Mouse (Mus musculus) G1E (cell line): ENCODE data around the gene Tenm2. TPM values are rescaled to one million over a fixed set of nuclear protein-coding genes. Genes with fewer than 3 reads are reported as not detected.

Source experiments
- ATAC-seq: 2 replicates; pipeline ENCODE4 v1.8.0; 2016; ENCODE audit warnings: mild to moderate bottlenecking; ENCODE audit not compliant: insufficient number of reproducible peaks, poor library complexity, low FRiP score, severe bottlenecking; ENCODE audit errors: extremely low read depth
- DNase-seq: peaks from one replicate; pipeline ENCODE4 v3.0.0; 2012; ENCODE audit warnings: low spot score
- H3K27me3 ChIP-seq: 2 replicates; pipeline ENCODE4 v1.6.1; 2012; ENCODE audit warnings: mild to moderate bottlenecking, low read length, inconsistent platforms; ENCODE audit not compliant: insufficient read depth
- H3K36me3 ChIP-seq: replicated peaks from 2 replicates; pipeline ENCODE3; 2012; ENCODE audit warnings: mild to moderate bottlenecking, inconsistent platforms
- H3K4me1 ChIP-seq: 2 replicates; pipeline ENCODE4 v1.6.1; 2012; ENCODE audit warnings: low read depth, low read length, inconsistent platforms, mixed read lengths; ENCODE audit not compliant: insufficient read depth
- H3K4me3 ChIP-seq: 2 replicates; pipeline ENCODE4 v1.5.1; 2012; ENCODE audit warnings: low read depth, mild to moderate bottlenecking, inconsistent platforms, low read length, moderate library complexity, mixed read lengths
- H3K9me3 ChIP-seq: replicated peaks from 2 replicates; pipeline ENCODE4 v1.6.1; 2012; ENCODE audit warnings: inconsistent platforms
- CTCF ChIP-seq: IDR thresholded peaks from 2 replicates; pipeline ENCODE4 v1.5.1; 2012; ENCODE audit warnings: low read depth, low read length, inconsistent platforms, mixed read lengths
- GATA1 ChIP-seq: IDR thresholded peaks from 2 replicates; pipeline ENCODE4 v1.6.1; 2012; ENCODE audit warnings: borderline replicate concordance, low read length, inconsistent platforms, mixed read lengths
- GATA2 ChIP-seq: IDR thresholded peaks from 2 replicates; pipeline ENCODE4 v1.6.1; 2012; ENCODE audit warnings: low read depth, low read length, inconsistent platforms, borderline replicate concordance
- POLR2AphosphoS5 ChIP-seq: IDR thresholded peaks from 2 replicates; pipeline ENCODE4 v1.6.1; 2012; ENCODE audit warnings: low read depth, low read length, inconsistent platforms; ENCODE audit not compliant: insufficient replicate concordance
- TAL1 ChIP-seq: conservative IDR thresholded peaks from 2 replicates; pipeline ENCODE4 v1.6.1; 2012; ENCODE audit warnings: low read depth, low read length, inconsistent platforms, mixed read lengths
- polyA plus RNA-seq: library from polyadenylated mRNA; stranded (reverse); fragments of >175 nt; gene quantifications from 2 replicates; pipeline ENCODE4 v1.2.3, GENCODE M21; 2012
- total RNA-seq, 2 experiments: library from RNA; stranded (forward) in 1 of 2; stranded (reverse) in 1 of 2; fragments of 200-1000 nt in 1 of 2; fragments of >200 nt in 1 of 2; fragmentation: Nextera tagmentation in 1 of 2; gene quantifications; 2 replicates each; pipeline ENCODE4 v1.2.3; 2014 to 2017

The Tenm2 gene
- total and polyA plus RNA-seq, 3 experiments, result 0.44 TPM; not detected in 2

DNA sequence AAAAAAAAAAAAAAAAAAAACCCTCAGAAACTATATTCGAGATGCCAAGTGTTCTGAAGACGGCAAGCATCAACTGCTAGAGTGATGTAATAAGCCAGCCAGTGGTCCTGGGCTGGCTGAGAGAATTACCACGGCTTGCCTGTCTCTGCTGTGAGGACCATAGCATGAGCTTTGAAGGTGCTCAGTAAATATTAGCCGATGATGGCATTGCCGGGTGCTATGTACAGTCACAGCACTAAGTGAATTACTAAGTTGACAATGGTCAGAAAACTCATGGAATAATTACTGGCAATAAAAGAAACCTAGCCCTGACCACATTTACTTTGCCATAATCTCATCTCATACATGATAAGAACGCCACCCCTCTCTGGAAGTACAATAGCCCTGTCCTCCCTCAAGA, 549.5 kb downstream of the Tenm2 start:
- ATAC-seq, result no peak
- no peaks in the 10 kb centered on the region for H3K4me1 ChIP-seq
- TF ChIP-seq TAL1 (no peak), GATA1 (no peak), POLR2AphosphoS5 (no peak), GATA2 (no peak), CTCF (no peak)

DNA sequence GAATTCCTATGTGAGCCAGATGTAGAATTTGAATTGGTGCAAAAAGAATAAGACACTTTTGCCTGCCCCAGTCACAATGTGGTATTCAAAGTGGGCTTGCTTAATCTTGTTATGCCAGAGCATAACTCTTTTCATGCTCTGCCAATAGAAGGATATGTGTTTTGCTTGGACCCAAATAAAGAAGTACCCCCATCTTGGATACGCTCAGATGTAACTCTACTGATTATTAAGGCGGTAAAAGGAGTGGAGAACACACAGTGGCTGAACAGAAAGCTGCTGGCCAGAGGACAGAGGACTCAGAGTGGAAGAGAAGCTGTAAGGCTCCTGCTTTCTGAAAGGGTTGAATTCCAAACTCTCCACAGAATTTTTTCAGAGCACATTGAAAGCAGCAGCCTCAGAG, 556.4 kb downstream of the Tenm2 start:
- no peak overlapping the region for H3K4me3 ChIP-seq
- peaks cover 8% of the 10 kb centered on the region for H3K9me3 ChIP-seq
- no peaks in the 10 kb centered on the region for H3K36me3 ChIP-seq
- TF ChIP-seq GATA1 (no peak), POLR2AphosphoS5 (no peak), GATA2 (no peak), CTCF (no peak), TAL1 (no peak)
- DNase-seq (no peak), ATAC-seq (no peak)
- no peaks in the 10 kb centered on the region for H3K4me1 ChIP-seq
- H3K27me3 ChIP-seq, result no peaks in the 10 kb centered on the region

More for the DNA sequence above, 549.5 kb downstream of the Tenm2 start:
- DNase-seq, result no peak
- Histone ChIP-seq H3K4me3 (no peak overlapping the region), H3K9me3 (peaks cover 5% of the 10 kb centered on the region), H3K36me3 (no peaks in the 10 kb centered on the region), H3K27me3 (no peaks in the 10 kb centered on the region)

DNA sequence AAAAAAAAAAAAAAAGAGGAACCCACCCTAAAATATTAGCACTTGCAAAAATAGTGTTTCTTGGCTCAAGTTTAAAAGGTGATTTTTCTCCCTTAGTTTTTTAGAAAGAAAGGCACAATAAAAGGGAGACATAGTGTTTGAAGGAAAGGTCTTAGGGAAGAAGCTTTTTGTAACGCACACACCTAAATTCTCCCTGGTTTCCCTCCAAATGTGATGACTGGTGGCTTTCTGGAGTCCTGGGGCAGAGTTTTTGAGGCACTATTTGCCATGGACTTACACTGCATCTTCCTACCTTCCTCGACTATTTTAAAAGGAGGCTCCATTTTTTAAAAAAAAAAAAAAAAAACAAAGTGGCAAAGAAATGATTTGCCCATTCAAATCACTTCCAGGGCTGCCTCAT, 557.2 kb downstream of the Tenm2 start:
- H3K4me1 ChIP-seq, result no peaks in the 10 kb centered on the region
- TF ChIP-seq POLR2AphosphoS5 (no peak), GATA2 (no peak), CTCF (no peak), GATA1 (no peak), TAL1 (no peak)
- peaks cover 8% of the 10 kb centered on the region for H3K9me3 ChIP-seq
- ATAC-seq (no peak), DNase-seq (no peak)
- no peaks in the 10 kb centered on the region for H3K27me3 ChIP-seq
- H3K36me3 ChIP-seq, result no peaks in the 10 kb centered on the region
- H3K4me3 ChIP-seq, result no peak overlapping the region

DNA sequence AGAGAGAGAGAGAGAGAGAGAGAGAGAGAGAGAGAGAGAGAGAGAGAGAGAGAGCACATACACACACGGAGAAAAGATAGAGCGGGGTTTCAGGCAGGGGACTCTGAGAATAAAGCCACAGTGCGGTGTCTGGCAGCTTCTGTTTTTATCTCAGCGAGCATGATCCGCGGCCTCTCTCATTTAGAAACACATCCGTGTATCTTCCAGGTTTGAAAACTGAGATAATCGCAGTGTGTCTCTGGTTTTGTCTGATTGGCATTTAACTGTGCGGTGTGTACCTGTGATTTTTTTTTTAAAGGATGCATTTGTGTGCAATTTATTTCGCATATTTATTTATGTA, 557.7 kb downstream of the Tenm2 start:
- TF ChIP-seq CTCF (no peak), GATA1 (no peak), POLR2AphosphoS5 (no peak), GATA2 (no peak), TAL1 (no peak)
- no peak for ATAC-seq
- Histone ChIP-seq H3K27me3 (no peaks in the 10 kb centered on the region), H3K4me3 (no peak overlapping the region), H3K4me1 (no peaks in the 10 kb centered on the region), H3K36me3 (no peaks in the 10 kb centered on the region), H3K9me3 (peaks cover 10% of the 10 kb centered on the region)
- DNase-seq, result no peak

DNA sequence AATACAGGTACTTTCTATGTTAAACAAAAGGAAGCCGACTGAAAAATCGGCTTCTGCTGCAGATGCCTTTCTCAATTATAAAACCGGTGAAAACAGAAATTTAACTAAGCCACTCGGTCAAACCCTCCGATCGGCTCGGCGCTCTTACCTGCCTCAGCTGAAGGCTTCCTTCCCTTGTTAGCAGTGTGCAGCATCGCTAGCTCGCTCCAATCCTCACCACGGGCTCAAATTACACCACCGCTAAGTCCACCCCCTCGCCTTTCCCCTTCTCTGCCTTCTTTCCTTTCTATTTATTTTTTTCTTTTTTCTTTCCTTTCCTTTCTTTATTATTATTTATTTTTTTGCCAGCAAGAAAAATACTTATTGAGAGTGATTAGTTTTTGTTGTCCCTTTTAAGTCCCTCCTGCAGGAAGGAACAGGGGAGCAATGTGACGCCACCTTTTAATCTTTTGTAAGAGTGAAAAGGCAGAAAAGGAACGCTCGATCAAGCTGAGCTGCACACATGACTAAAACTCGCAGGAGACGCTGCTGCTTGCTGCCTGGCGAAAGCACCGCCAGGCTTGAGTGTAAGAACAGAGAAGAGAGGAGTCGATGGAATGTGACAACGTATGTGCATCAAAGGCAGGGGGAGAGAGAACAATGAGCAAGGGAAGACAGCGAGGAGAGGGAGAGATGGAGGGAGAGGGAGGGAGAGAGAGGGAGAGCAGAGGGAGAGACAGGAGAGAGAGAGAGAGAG, 558.3 kb downstream of the Tenm2 start:
- DNase-seq, result no peak
- Histone ChIP-seq H3K4me1 (no peaks in the 10 kb centered on the region), H3K9me3 (peaks cover 11% of the 10 kb centered on the region), H3K27me3 (no peaks in the 10 kb centered on the region), H3K36me3 (no peaks in the 10 kb centered on the region), H3K4me3 (no peak overlapping the region)
- ATAC-seq, result no peak
- TF ChIP-seq TAL1, result no peak
- no peak for TF ChIP-seq CTCF
- no peak for TF ChIP-seq POLR2AphosphoS5
- TF ChIP-seq GATA1, result no peak
- no peak for TF ChIP-seq GATA2

DNA sequence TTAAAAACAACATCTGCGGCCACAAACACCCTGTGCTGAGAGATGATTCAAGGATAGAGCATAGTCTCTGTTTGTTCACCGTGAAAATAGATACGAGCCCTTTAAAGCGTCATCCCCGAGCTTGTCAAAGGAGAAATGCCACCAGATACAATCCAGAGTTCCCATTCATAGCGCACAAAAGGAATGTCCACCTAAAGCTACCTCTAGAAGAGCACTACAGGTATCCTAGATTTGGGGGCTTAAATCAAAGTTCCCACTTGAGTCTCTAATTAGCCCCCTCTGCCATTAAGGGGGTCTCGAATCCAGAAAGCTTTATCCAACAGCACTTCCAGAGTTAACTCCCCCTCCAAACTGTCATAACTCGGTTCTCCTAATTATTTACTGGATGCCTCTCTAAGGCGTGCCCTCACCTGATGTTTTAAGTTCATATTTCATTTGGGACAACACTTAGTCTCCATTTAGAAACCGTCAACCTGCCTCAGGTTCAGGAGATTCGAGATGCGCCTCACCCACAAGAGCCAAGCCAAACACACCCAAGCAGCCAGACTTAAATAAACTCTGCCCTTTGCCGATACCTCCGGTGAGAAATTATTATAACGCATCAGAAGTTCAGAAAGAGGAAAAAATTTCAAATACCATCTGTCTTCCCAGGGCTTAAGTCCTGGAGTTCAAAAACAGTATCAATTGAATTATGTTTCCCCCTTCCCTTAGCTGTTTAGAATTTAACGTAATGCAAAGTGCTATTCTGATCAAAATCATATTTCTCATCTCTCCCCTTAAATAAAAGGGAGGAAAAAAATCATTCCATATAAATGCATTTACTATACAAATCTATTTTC, 559.1 kb downstream of the Tenm2 start:
- Histone ChIP-seq H3K4me3 (no peak overlapping the region), H3K27me3 (no peaks in the 10 kb centered on the region), H3K4me1 (no peaks in the 10 kb centered on the region), H3K9me3 (peaks cover 11% of the 10 kb centered on the region), H3K36me3 (no peaks in the 10 kb centered on the region)
- no peak for TF ChIP-seq GATA1
- no peak for TF ChIP-seq TAL1
- no peak for TF ChIP-seq CTCF
- no peak for TF ChIP-seq POLR2AphosphoS5
- ATAC-seq (no peak), DNase-seq (no peak)
